Mouse (Mus musculus): ENCODE measurements at regions not wholly inside any gene's neighbourhood (a gene's known extent, or its start where the extent isn't known, plus 50 kb on each side); places are given as distances from the start of the nearest gene placed in this dataset.

DNA sequence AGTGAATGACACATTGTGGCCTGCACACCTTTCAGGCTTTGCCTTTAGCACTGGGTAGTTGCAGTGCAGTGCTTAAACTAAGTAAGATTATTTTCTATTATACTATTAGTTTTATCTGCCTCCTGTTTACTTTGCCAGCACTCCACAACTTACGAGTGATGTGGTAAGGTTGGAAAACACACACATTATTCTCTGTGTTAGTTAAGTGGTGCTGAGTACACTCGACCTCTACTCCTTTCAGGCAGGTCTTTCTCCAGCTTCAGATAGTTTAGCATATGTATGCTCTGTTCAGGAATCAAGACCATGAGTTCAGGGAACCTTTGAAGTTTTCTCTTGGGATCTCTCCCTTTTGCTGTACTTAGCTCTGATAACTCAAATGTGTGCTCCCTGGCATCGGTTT is 1081.0 kb downstream of the Car8 start:
- TF ChIP-seq POLR2A (IDR thresholded peaks at IDR 0.05; ENCODE audit: low read depth, low read length): no peak
- no peak for TF ChIP-seq CTCF (IDR thresholded peaks at IDR 0.05; ENCODE audit: borderline replicate concordance, insufficient read depth, low read length)
